Mouse (Mus musculus): Measurements from ENCODE around the gene Lrrc4. TPM values are rescaled to one million over a fixed set of nuclear protein-coding genes. Genes with fewer than 3 reads are reported as not detected.

Gene Lrrc4
- polyA plus RNA-seq, 1 experiment from 2014 or later, result 0.51 TPM

DNA sequence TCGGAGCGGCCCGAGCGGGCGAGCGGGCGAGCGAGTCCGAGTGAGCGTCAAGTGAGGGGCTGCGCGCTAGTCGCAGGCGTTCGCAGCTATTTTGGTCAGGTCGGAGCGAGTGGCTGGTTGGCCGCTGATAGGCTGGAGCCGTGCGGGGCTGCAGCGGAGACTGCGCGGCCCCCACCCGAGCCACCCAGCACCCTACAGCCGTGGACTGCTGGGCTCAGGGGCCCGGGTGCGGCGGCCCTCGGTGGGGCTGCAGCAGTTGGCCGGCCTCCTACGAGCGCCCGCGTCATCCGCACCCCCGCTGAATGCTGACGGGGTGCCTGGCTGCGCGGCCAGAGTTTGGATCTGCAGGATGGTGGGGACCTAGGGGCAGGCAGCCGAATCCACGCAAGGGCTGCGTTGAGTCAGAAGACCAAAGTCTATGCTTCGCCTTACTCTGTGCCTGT is 1.9 kb upstream of the Lrrc4 start:
- Histone ChIP-seq H3K4me3 (ENCODE audit: low read depth, low read length) (peak overlapping the region; percentile 59), H3K4me2 (replicated peaks; ENCODE audit: low read depth) (peak overlapping the region; percentile 100), H3K4me1 (replicated peaks; ENCODE audit: control insufficient read depth, insufficient read depth) (no peaks in the 10 kb centered on the region), H3K9ac (ENCODE audit: low read length) (peak overlapping the region; percentile 59), H3K27ac (replicated peaks) (no peak overlapping the region; the same call in 1 of the 2 replicates), H3K36me3 (ENCODE audit: control insufficient read depth, insufficient read depth, low read length) (no peaks in the 10 kb centered on the region), H3K27me3 (ENCODE audit: control insufficient read depth, insufficient read depth, low read length) (no peaks in the 10 kb centered on the region), H3K9me3 (ENCODE audit: control insufficient read depth, low read length) (no peaks in the 10 kb centered on the region)
- DNase-seq (ENCODE audit: low spot score), result peak; percentile 34
- TF ChIP-seq EP300 (optimal IDR thresholded peaks at IDR 0.05), result no peak
- WGBS, result 10% methylated on average over 20 of the region's 43 CpGs
- peak; percentile 64 for ATAC-seq (ENCODE audit: low FRiP score, low TSS enrichment)

GRCm38 (mm10) chr6:28832751-28833291 is 1.3 kb upstream of the Lrrc4 start:
- Histone ChIP-seq H3K4me1 (replicated peaks; ENCODE audit: control insufficient read depth, insufficient read depth) (no peaks in the 10 kb centered on the region), H3K9ac (ENCODE audit: low read length) (peak overlapping the region; percentile 59), H3K9me3 (ENCODE audit: control insufficient read depth, low read length) (no peaks in the 10 kb centered on the region), H3K27me3 (ENCODE audit: control insufficient read depth, insufficient read depth, low read length) (no peaks in the 10 kb centered on the region), H3K4me3 (ENCODE audit: low read depth, low read length) (peak overlapping the region; percentile 59), H3K4me2 (replicated peaks; ENCODE audit: low read depth) (peak overlapping the region; percentile 100), H3K27ac (replicated peaks) (no peak overlapping the region), H3K36me3 (ENCODE audit: control insufficient read depth, insufficient read depth, low read length) (no peaks in the 10 kb centered on the region)
- TF ChIP-seq CTCF (IDR thresholded peaks at IDR 0.05; ENCODE audit: low read depth) (no peak), EP300 (optimal IDR thresholded peaks at IDR 0.05) (no peak)
- ATAC-seq (ENCODE audit: low FRiP score, low TSS enrichment) (peak; percentile 65), DNase-seq (ENCODE audit: low spot score) (peak; percentile 56)
- under 1% methylated on average over 54 of the region's 58 CpGs for WGBS

DNA sequence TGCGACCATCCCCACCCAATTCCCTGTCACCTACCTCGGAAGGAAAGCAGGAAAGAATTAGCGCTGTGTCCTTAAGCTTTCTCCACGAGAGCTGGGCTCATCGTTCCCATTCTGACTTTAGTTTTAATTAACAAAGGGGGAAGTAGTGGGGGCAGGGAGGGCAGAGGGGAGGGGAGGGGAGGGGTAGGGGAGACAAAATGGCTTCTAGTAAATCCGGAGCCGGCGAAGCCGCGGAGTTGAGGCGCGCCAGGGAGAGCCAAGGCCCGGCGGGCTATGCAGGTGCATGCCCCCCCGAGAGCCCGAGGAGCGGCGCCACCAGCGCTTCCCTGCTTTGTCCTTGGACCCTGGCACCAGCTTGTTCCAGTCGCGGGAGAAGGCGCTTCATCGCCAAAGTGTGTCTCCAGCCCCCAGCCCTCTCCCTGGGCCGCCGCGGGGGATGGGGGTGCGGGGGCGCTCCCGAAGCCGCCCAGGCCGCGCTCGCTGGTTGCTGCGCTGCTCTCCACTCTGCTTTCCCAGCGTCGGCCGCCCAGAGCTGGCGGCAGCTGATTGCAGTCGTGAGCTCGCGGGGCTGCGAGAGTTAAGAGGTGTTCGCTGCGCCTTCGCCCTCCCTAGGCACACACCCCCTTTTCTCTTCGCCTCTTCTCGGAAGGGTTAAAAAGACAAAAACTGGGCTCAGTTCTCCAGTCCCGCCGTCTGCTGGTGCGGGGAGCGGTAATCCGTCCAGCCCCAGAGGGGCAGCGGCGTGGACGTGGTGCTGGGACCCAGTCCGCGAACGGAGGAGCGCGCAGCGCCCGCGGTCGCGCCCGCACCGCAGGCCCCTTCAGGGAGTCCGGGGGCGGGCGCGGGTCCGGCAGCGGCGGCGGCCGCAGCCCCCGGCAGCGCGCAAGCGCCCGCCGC is 555 bp upstream of the Lrrc4 start:
- Histone ChIP-seq H3K4me1 (replicated peaks; ENCODE audit: control insufficient read depth, insufficient read depth) (no peaks in the 10 kb centered on the region), H3K9me3 (ENCODE audit: control insufficient read depth, low read length) (no peaks in the 10 kb centered on the region), H3K9ac (ENCODE audit: low read length) (peak overlapping the region; percentile 59), H3K27me3 (ENCODE audit: control insufficient read depth, insufficient read depth, low read length) (no peaks in the 10 kb centered on the region), H3K27ac (replicated peaks) (no peak overlapping the region), H3K4me3 (ENCODE audit: low read depth, low read length) (peak overlapping the region; percentile 59), H3K36me3 (ENCODE audit: control insufficient read depth, insufficient read depth, low read length) (no peaks in the 10 kb centered on the region), H3K4me2 (replicated peaks; ENCODE audit: low read depth) (peak overlapping the region; percentile 100)
- 1% methylated on average over 67 of the region's 82 CpGs for WGBS
- peak; percentile 41; the same call in 1 of the 2 replicates for ATAC-seq (ENCODE audit: low FRiP score, low TSS enrichment)
- peak; percentile 62 for DNase-seq (ENCODE audit: low spot score)
- TF ChIP-seq CTCF (IDR thresholded peaks at IDR 0.05; ENCODE audit: low read depth) (no peak), EP300 (optimal IDR thresholded peaks at IDR 0.05) (no peak)

- no peak for ATAC-seq (ENCODE audit: low FRiP score, low TSS enrichment)
- DNase-seq (ENCODE audit: low spot score), result no peak
- Histone ChIP-seq H3K4me2 (replicated peaks; ENCODE audit: low read depth) (no peak overlapping the region), H3K36me3 (ENCODE audit: control insufficient read depth, insufficient read depth, low read length) (no peaks in the 10 kb centered on the region), H3K4me1 (replicated peaks; ENCODE audit: control insufficient read depth, insufficient read depth) (no peaks in the 10 kb centered on the region; the same call in 1 of the 2 replicates), H3K9ac (ENCODE audit: low read length) (no peak overlapping the region), H3K4me3 (ENCODE audit: low read depth, low read length) (no peak overlapping the region), H3K27ac (replicated peaks) (no peak overlapping the region), H3K9me3 (ENCODE audit: control insufficient read depth, low read length) (no peaks in the 10 kb centered on the region), H3K27me3 (ENCODE audit: control insufficient read depth, insufficient read depth, low read length) (no peaks in the 10 kb centered on the region)
- WGBS, result 94% methylated on average over 12 of the region's 12 CpGs
- TF ChIP-seq EP300 (optimal IDR thresholded peaks at IDR 0.05), result no peak
- TF ChIP-seq CTCF (IDR thresholded peaks at IDR 0.05; ENCODE audit: low read depth), result no peak
Measured at GRCm38 (mm10) chr6:28830306-28830705, 1.2 kb downstream of the Lrrc4 start.

DNA sequence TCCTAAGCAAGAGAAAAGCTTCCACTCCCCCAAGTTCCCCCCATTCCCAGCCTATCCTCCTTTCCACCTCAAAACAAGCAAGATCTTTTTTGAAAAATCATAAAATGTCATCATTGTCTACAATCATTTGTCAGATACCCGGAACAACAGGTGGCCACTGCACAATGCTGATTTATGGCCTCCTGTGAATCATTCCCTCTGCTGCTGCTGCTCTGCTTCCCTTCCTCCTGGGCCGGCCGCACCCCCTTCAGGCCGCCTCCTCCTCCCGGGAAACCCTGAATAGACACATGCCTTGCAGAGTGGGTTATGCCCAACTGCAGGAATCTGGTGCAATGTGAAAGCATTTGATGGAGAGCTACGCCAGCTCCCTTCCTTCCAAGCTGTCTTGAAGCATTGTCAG is 3.0 kb downstream of the Lrrc4 start:
- Histone ChIP-seq H3K9me3 (ENCODE audit: control insufficient read depth, low read length) (no peaks in the 10 kb centered on the region), H3K36me3 (ENCODE audit: control insufficient read depth, insufficient read depth, low read length) (no peaks in the 10 kb centered on the region), H3K27me3 (ENCODE audit: control insufficient read depth, insufficient read depth, low read length) (no peaks in the 10 kb centered on the region), H3K4me3 (ENCODE audit: low read depth, low read length) (no peak overlapping the region), H3K4me1 (replicated peaks; ENCODE audit: control insufficient read depth, insufficient read depth) (no peaks in the 10 kb centered on the region; the same call in 1 of the 2 replicates), H3K9ac (ENCODE audit: low read length) (no peak overlapping the region), H3K27ac (replicated peaks) (no peak overlapping the region), H3K4me2 (replicated peaks; ENCODE audit: low read depth) (no peak overlapping the region)
- ATAC-seq (ENCODE audit: low FRiP score, low TSS enrichment), result no peak
- TF ChIP-seq CTCF (IDR thresholded peaks at IDR 0.05; ENCODE audit: low read depth) (peak; percentile 28), EP300 (optimal IDR thresholded peaks at IDR 0.05) (no peak)
- 43% methylated on average over 6 of the region's 6 CpGs for WGBS
- DNase-seq (ENCODE audit: low spot score), result no peak

DNA sequence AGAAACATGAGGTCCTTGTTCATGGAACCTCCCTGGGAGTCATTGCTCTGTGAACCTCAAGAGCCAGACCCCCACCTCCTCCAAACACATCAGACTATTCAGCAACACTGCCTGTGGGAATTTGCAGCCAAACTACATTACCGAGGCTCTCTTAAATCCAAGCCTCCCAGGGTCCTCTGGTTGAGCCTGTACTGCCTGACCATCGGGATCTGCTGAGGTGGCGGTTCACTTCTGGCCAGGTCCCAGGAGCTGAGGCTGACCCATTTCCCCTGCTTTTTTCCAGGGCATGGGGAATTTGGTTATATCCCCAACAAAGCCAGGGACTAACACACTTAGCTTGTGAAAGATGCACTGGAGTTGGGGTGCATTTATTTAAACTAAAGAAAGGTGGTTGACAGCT is 4.0 kb downstream of the Lrrc4 start:
- ATAC-seq (ENCODE audit: low FRiP score, low TSS enrichment), result no peak
- H3K27ac ChIP-seq (replicated peaks), result no peak overlapping the region
- no peaks in the 10 kb centered on the region; the same call in 1 of the 2 replicates for H3K4me1 ChIP-seq (replicated peaks; ENCODE audit: control insufficient read depth, insufficient read depth)
- no peak overlapping the region for H3K9ac ChIP-seq (ENCODE audit: low read length)
- no peak for DNase-seq (ENCODE audit: low spot score)
- H3K4me2 ChIP-seq (replicated peaks; ENCODE audit: low read depth), result no peak overlapping the region
- H3K27me3 ChIP-seq (ENCODE audit: control insufficient read depth, insufficient read depth, low read length), result no peaks in the 10 kb centered on the region
- no peak for TF ChIP-seq CTCF (IDR thresholded peaks at IDR 0.05; ENCODE audit: low read depth)
- no peak for TF ChIP-seq EP300 (optimal IDR thresholded peaks at IDR 0.05)
- no peaks in the 10 kb centered on the region for H3K9me3 ChIP-seq (ENCODE audit: control insufficient read depth, low read length)
- no peak overlapping the region for H3K4me3 ChIP-seq (ENCODE audit: low read depth, low read length)
- H3K36me3 ChIP-seq (ENCODE audit: control insufficient read depth, insufficient read depth, low read length), result no peaks in the 10 kb centered on the region
- WGBS, result 44% methylated on average over 3 of the region's 3 CpGs
